In genomic region chr9:71571150-71571633, GRCm38 (mm10) we compare ENCODE assay signal across 11 mouse cellular contexts. TPM values are rescaled to one million over a fixed set of nuclear protein-coding genes. Genes with fewer than 3 reads are reported as not detected.
DNase-seq lines count a peak whose midpoint lies in the region; ATAC-seq and TF ChIP-seq lines count a peak whose summit lies in the region.
"Had no signal": no experiment of that assay in that cellular context is flagged by ENCODE, and none has a peak within 500 bp of the region (broad histone marks: within the 10 kb centered on the region; RNA-seq: fewer than 3 reads in every experiment).

No protein-coding gene starts in this region.

- TF ChIP-seq CTCF in heart, adult 2 months (IDR thresholded peaks at IDR 0.05), result no peak
- no peak for TF ChIP-seq CTCF in midbrain, postnatal 0 days (IDR thresholded peaks at IDR 0.05)

- no peak overlapping the region for H3K4me2 ChIP-seq in neural tube, embryonic 13.5 days
- no peak overlapping the region for H3K4me2 ChIP-seq in midbrain, postnatal 0 days (ENCODE audit: low read depth, low read length, poor library complexity, severe bottlenecking)
- H3K4me2 ChIP-seq: hindbrain, embryonic 15.5 days; liver, embryonic 15.5 days; neural tube, embryonic 12.5 days had no signal

- H3K4me1 ChIP-seq in heart, adult 2 months (ENCODE audit: control insufficient read depth, insufficient read depth, low read length), result peaks cover 29% of the 10 kb centered on the region
- H3K4me1 ChIP-seq in neural tube, embryonic 13.5 days (replicated peaks), result peaks cover 12% of the 10 kb centered on the region
- H3K4me1 ChIP-seq in limb, embryonic 10.5 days, result peaks cover 24% of the 10 kb centered on the region
- no peaks in the 10 kb centered on the region for H3K4me1 ChIP-seq in midbrain, postnatal 0 days (ENCODE audit: insufficient read depth, low read length)
- H3K4me1 ChIP-seq: hindbrain, embryonic 15.5 days; liver, embryonic 15.5 days; neural tube, embryonic 12.5 days had no signal

- no peaks in the 10 kb centered on the region for H3K9me3 ChIP-seq in neural tube, embryonic 13.5 days
- no peaks in the 10 kb centered on the region for H3K9me3 ChIP-seq in limb, embryonic 10.5 days (replicated peaks)
- no peaks in the 10 kb centered on the region for H3K9me3 ChIP-seq in midbrain, postnatal 0 days (ENCODE audit: low read length)
- H3K9me3 ChIP-seq: hindbrain, embryonic 15.5 days; liver, embryonic 15.5 days; neural tube, embryonic 12.5 days had no signal

- WGBS in heart, adult 2 months, result 32% methylated on average over 7 of the region's 7 CpGs
- WGBS in neural tube, embryonic 13.5 days, result 60% methylated on average over 7 of the region's 7 CpGs
- WGBS in limb, embryonic 10.5 days, result 49% methylated on average over 7 of the region's 7 CpGs
- 86% methylated on average over 7 of the region's 7 CpGs for WGBS in midbrain, postnatal 0 days

- no peaks in the 10 kb centered on the region for H3K27me3 ChIP-seq in heart, adult 2 months (ENCODE audit: control insufficient read depth, insufficient read depth, low read length)
- no peaks in the 10 kb centered on the region for H3K27me3 ChIP-seq in neural tube, embryonic 13.5 days
- H3K27me3 ChIP-seq in limb, embryonic 10.5 days (ENCODE audit: low read depth, poor library complexity, severe bottlenecking), result no peaks in the 10 kb centered on the region
- no peaks in the 10 kb centered on the region for H3K27me3 ChIP-seq in midbrain, postnatal 0 days (ENCODE audit: insufficient read depth, low read length)
- H3K27me3 ChIP-seq: hindbrain, embryonic 15.5 days; liver, embryonic 15.5 days; neural tube, embryonic 12.5 days had no signal

- no peak for TF ChIP-seq EP300 in heart, adult 2 months (IDR thresholded peaks at IDR 0.05; ENCODE audit: insufficient read depth, low read depth, low read length)

- TF ChIP-seq POLR2A in heart, adult 2 months (IDR thresholded peaks at IDR 0.05; ENCODE audit: insufficient read depth, low read depth, low read length), result no peak

- H3K9ac ChIP-seq in heart, adult 2 months (ENCODE audit: low read depth, low read length), result 0 out of 2 replicates have a peak overlapping the region, but pooled peaks have one; percentile 20
- 0 out of 2 replicates have a peak overlapping the region, but pooled peaks have one; percentile 12 for H3K9ac ChIP-seq in neural tube, embryonic 13.5 days
- H3K9ac ChIP-seq in midbrain, postnatal 0 days (replicated peaks; ENCODE audit: low read length, poor library complexity, severe bottlenecking), result no peak overlapping the region
- H3K9ac ChIP-seq: hindbrain, embryonic 15.5 days; liver, embryonic 15.5 days; neural tube, embryonic 12.5 days had no signal

- ATAC-seq in neural tube, embryonic 13.5 days (ENCODE audit: low read depth), result no peak
- no peak for ATAC-seq in midbrain, postnatal 0 days (ENCODE audit: low FRiP score)

- H3K27ac ChIP-seq in heart, adult 2 months, result peak overlapping the region; percentile 51
- H3K27ac ChIP-seq in neural tube, embryonic 13.5 days (replicated peaks), result no peak overlapping the region
- peak overlapping the region; percentile 50; the same call in 1 of the 2 replicates for H3K27ac ChIP-seq in limb, embryonic 10.5 days
- H3K27ac ChIP-seq in midbrain, postnatal 0 days (ENCODE audit: low read depth, low read length), result no peak overlapping the region
- H3K27ac ChIP-seq: hindbrain, embryonic 15.5 days; liver, embryonic 15.5 days; neural tube, embryonic 12.5 days had no signal

- DNase-seq in heart, adult 2 months, result no peak
- DNase-seq in heart, postnatal 25 days (ENCODE audit: low spot score), result no peak
- DNase-seq in neural tube, embryonic 10.5 days (ENCODE audit: extremely low spot score, low spot score), result no peak
- no peak for DNase-seq in limb, embryonic 10.5 days (ENCODE audit: low spot score)
- DNase-seq in thymus, postnatal 10 days (ENCODE audit: low spot score in 2 of 2), result peak; percentile 52 to 62
- DNase-seq in cerebellum, adult 11-12 months, result no peak
- no peak for DNase-seq in midbrain, postnatal 0 days (ENCODE audit: low spot score)

- no peak overlapping the region for H3K4me3 ChIP-seq in heart, adult 2 months
- no peak overlapping the region for H3K4me3 ChIP-seq in neural tube, embryonic 13.5 days
- no peak overlapping the region for H3K4me3 ChIP-seq in limb, embryonic 10.5 days
- H3K4me3 ChIP-seq in midbrain, postnatal 0 days (ENCODE audit: low read depth, low read length), result no peak overlapping the region
- H3K4me3 ChIP-seq: hindbrain, embryonic 15.5 days; liver, embryonic 15.5 days; neural tube, embryonic 12.5 days had no signal

- peaks cover 1% of the 10 kb centered on the region; the same call in 1 of the 2 replicates for H3K79me2 ChIP-seq in heart, adult 2 months (replicated peaks; ENCODE audit: control insufficient read depth, insufficient read depth, low read length)

- intact Hi-C loops in heart, adult 2 months (cut with DNase I), result no loop called here
- intact Hi-C loops in heart, postnatal 25 days (cut with DNase I), result no loop called here

- H3K36me3 ChIP-seq in heart, adult 2 months (ENCODE audit: control insufficient read depth, insufficient read depth, low read length), result peaks cover 39% of the 10 kb centered on the region
- no peaks in the 10 kb centered on the region for H3K36me3 ChIP-seq in neural tube, embryonic 13.5 days
- H3K36me3 ChIP-seq in limb, embryonic 10.5 days, result no peaks in the 10 kb centered on the region
- no peaks in the 10 kb centered on the region for H3K36me3 ChIP-seq in midbrain, postnatal 0 days (ENCODE audit: insufficient read depth, low read length)
- H3K36me3 ChIP-seq: hindbrain, embryonic 15.5 days; liver, embryonic 15.5 days; neural tube, embryonic 12.5 days had no signal

RNA-seq across cellular contexts. Expression of gene Myzap, which starts 21.0 kb away (rescaled TPM):
- 100 to 1,000 TPM; 359 to 430 TPM for total RNA-seq in heart, adult 2 months (2021)
- 163 and 284 TPM in 2 replicates for polyA plus RNA-seq in heart, adult 2 months (2012; rRNA removed)
- total RNA-seq in heart, postnatal 25 days (2021), result 100 to 1,000 TPM; 381 to 383 TPM
- 5.2 and 6.7 TPM in 2 replicates for polyA plus RNA-seq in neural tube, embryonic 13.5 days (2015; fragmentation: Nextera tagmentation; extraction: Ambion mirVana)
- polyA plus RNA-seq in limb, embryonic 10.5 days (2016; fragmentation: Nextera tagmentation; extraction: Ambion mirVana), result 4.7 and 5.8 TPM in 2 replicates
- total RNA-seq in midbrain, postnatal 0 days (2014; rRNA removed), result 0.99 and 1.4 TPM in 2 replicates
- 1.9 and 2.1 TPM in 2 replicates for polyA plus RNA-seq in midbrain, postnatal 0 days (2015; fragmentation: Nextera tagmentation; extraction: Ambion mirVana)

Comparison
In these comparisons a context has a peak if more than half of its experiments do, and no peak if none do; other contexts are left out.
1. DNase-seq: peak in thymus, postnatal 10 days (2 of 2); none in heart, adult 2 months (0 of 2), heart, postnatal 25 days (single experiment), neural tube, embryonic 10.5 days (single experiment), limb, embryonic 10.5 days (single experiment), cerebellum, adult 11-12 months (single experiment) and midbrain, postnatal 0 days (single experiment).
2. H3K27ac ChIP-seq: peak in heart, adult 2 months (single experiment) and limb, embryonic 10.5 days (single experiment); none in neural tube, embryonic 13.5 days (single experiment) and midbrain, postnatal 0 days (single experiment).
3. RNA of gene Myzap, which starts 21.0 kb away (polyA plus RNA-seq): 163 to 284 TPM in heart, adult 2 months; 5.2 to 6.7 TPM in neural tube, embryonic 13.5 days, 4.7 to 5.8 TPM in limb, embryonic 10.5 days and 1.9 to 2.1 TPM in midbrain, postnatal 0 days; every median in the first group is over 10 times any median in the second.